Mouse (Mus musculus) adrenal gland, adult 2 months (tissue): ENCODE measurements at regions not wholly inside any gene's neighbourhood (a gene's known extent, or its start where the extent isn't known, plus 50 kb on each side); places are given as distances from the start of the nearest gene placed in this dataset.

Source experiments
- DNase-seq: peaks from one replicate; pipeline ENCODE4 v3.0.0; 2021

- DNase-seq: no peak
These were observed 80.1 kb downstream of the Gm572 start for GRCm38 (mm10) chr4:148723208-148723607.

DNA sequence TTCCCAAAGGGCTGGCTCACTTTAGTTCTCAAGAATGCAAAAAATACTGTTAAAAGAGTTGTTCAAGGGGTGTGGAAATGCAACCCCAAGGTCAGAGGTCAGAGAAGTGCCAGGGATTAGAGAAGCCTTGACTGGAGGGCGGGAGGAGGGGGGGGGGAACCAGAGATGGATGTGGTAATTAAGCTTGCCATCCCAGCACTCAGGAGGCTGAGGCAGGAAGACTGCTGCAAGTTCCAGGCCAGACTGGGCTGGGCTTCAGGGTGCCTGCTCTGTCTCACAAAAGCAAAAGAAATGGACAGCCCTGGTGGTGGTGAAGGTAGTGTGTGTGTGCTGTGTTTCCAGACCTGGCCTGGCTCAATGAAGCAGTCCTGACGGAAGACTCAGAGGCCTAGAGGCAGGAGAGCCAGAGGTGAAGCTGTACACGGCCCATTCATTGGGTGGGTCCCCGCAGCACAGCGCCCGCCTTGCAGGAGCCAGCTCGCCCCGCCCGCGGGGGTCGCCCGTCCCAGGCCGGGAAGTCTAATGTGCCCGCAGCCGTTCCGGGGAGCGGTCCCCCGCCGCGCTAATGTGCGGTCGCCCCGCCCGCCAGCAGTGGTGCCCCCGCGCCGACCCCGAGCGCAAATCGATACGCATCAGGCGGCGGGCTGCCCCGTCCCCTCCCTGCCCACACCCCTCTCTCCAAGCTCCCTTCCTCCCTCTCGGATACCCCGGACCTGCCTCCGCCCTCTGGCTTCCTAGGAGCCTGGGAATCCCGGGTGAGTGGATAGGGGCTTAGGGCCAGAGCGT lies 80.1 kb upstream of the Casz1 start:
- DNase-seq: no peak

DNA sequence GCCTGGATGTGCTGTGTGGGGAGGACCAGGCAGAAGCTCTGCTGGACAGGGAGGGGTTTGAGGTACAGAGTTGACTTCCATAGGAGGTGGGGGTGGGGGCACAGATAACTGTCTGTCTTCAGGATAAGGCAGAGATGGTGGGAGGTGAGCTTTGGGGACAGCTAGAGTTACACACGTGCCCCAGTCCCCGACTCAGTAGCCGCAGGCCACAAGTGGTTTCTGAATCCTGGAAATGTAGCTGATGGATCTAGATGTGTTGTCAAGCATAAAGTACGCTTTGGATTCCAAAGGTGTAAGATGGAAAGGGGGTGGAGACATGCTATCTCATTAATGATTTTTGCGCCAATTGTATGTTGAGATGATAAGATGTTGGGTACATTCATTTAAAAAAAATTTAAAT lies 75.4 kb upstream of the Casz1 start:
- no peak for DNase-seq

DNA sequence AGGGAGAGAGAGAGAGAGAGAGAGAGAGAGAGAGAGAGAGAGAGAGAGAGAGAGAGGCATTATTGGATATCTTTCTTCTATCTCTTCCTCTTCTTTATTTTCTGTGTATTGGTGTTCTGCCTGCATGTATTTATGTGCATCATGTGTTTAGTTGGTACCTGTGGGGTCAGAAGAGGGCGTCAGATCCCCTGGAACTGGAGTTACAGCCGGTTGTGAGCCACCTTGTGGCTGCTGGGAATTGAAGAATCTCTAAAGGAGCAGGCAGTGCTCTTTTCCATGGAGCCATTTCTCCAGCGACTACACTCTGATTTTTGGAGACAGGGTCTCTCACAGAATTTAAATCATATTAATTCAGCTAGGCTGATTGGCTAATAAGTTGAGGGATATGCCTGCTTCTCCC lies 72.6 kb upstream of the Casz1 start:
- DNase-seq: no peak

DNA sequence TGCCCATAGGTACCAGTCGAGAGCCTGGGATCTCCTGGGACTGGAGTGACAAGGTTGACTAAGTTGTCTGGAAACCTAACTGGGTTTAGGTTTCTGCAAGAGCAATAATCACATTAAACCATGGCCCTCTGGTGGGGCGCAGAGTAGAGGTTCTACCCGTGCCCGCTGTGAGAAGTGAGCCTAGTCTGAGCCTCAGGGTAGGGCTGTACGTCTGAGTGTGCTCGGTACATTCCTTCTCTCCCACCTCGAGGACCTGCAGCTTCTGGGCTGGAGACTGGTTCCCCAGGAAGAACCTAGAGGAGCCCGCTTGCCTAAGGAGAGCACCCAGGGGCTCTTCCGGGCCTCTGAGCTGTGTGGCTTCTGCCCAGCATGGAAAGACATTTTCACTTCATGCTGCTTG lies 70.2 kb upstream of the Casz1 start:
- DNase-seq: no peak

DNA sequence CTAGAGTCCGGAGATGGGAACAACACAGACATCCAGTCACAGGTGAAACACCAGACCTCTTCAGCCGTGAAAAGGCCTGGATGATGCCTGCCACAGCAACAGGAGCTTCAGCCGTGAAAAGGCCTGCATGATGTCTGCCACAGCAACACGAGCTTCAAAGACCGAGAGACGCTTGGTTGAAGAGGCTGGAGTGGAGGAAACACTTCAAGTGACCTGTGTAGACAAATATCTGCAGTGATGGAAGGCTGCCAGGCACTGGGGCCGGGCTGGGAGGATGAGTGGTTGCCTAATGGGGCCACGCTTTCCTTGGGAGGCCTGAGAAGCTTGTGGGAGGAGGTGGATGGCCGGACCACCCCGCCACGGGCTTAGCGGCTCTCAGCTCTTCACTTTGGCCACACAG lies 69.7 kb upstream of the Casz1 start:
- DNase-seq: no peak

GRCm38 (mm10) chr4:148738601-148739530 lies 65.4 kb upstream of the Casz1 start:
- DNase-seq: no peak

GRCm38 (mm10) chr4:148742549-148743413 lies 61.4 kb upstream of the Casz1 start:
- peak; percentile 68 for DNase-seq

DNA sequence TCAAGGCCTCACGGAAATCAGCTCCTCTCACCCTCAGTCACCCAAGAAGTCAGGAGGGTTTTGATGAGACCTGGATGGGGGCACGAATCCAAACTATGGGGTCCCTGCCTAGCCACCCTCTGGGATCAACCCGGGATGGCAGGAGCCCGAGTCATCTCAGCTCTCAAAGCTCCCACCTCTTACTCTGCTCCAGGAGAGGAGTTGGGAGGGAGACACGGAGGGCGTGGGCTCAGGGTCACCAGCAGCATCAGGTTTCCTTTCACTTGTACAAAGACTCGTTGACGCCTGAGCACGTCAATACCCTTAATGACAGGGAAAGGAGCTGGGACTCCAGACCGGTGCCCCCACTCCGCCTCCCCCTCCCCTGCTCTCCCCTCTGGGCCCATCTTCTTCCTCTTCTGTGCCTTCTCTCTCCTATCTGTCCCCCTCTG lies 60.8 kb upstream of the Casz1 start:
- DNase-seq: no peak

DNA sequence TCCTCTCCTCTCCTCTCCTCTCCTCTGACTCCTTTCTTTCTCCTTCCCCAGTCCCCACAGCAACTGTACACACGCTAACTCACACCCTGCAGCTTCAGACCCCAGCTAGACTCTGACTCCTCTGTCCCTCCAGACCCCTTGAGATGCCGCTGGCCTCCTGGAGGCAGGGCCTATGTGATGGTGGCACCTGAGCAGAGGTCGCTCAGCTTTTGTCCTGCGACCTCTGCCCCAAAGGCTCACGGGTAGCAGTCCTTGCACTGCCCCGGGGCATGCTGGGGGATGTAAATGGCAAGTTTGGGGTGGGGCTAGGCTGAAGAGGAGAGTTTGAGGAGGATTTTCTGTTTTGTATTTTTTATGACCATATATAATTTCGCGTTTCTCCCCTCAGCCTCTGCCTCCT lies 60.2 kb upstream of the Casz1 start:
- no peak for DNase-seq

GRCm38 (mm10) chr4:148746460-148747314 lies 57.5 kb upstream of the Casz1 start:
- DNase-seq: no peak

- no peak for DNase-seq
These were observed 56.9 kb upstream of the Casz1 start for GRCm38 (mm10) chr4:148747315-148747644.

GRCm38 (mm10) chr4:148750030-148750429 lies 54.2 kb upstream of the Casz1 start:
- DNase-seq: no peak

GRCm38 (mm10) chr4:148751591-148751990 lies 52.6 kb upstream of the Casz1 start:
- DNase-seq: no peak

- DNase-seq: no peak
These were observed 51.7 kb upstream of the Casz1 start for GRCm38 (mm10) chr4:148752360-148753093.

GRCm38 (mm10) chr4:148753143-148753798 lies 51.0 kb upstream of the Casz1 start:
- no peak for DNase-seq

DNA sequence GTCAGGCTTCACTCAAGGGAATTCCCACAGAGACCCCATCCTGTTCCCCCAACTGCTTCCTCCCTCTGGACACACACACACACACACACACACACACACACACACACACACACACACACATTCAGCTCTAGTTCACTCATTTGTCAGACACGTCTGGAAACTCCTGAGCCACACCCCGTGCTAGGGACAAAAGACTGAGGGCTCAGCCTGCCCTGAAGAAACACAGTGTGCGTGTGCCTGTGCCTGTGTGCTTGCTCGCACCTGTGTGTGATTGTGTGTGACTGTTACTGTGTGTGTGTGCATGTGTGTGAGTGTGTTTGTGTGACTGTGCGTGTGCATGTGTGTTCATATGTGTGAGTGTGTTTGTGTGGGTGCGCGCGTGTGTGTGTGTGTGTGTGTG lies 50.4 kb upstream of the Casz1 start:
- no peak for DNase-seq
